Mouse (Mus musculus) erythroblast, embryonic 14.5 days (primary cell): ENCODE data around the gene Sprr3.

Source experiments
- GATA1 ChIP-seq: IDR thresholded peaks from 2 replicates; pipeline ENCODE4 v1.6.1; 2012; ENCODE audit warnings: low read length, inconsistent platforms, mixed read lengths
- TAL1 ChIP-seq: IDR thresholded peaks from 3 replicates; pipeline ENCODE4 v1.6.1; 2012; ENCODE audit warnings: low read length, inconsistent platforms, mixed read lengths

DNA sequence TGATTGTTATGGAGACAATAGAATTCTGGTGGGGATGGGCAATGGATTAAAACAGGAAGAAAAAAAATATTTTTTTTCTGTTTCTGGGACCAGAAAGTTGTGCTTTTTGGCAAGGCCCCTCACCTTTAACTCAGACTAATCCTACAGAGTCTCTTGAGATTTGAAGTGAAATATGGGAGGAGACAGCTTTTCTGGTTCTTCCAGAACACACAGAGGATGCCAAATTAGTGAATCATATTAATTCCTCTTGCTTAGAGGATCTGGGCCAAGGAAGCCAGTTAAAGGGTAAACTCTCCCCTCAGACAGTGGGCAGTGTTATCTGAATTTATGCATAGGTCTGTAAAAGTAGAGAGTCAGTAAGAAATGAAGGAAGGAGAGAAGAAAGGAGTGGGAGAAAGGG, 8.9 kb upstream of the Sprr3 start:
- TF ChIP-seq GATA1, result no peak
- TF ChIP-seq TAL1, result no peak
